Mouse (Mus musculus) left cerebral cortex, adult 11 months (tissue): ENCODE data around the gene 1810046K07Rik.

Experiments used
- DNase-seq: peaks from one replicate; pipeline ENCODE4 v3.0.0; 2022; ENCODE audit warnings: low spot score

Gene 1810046K07Rik

GRCm38 (mm10) chr9:51328731-51329130, at the start of gene 1810046K07Rik:
Gene 1810046K07Rik, minus strand, starts transcription at chr9:51328917.
- DNase-seq: no peak

- no peak for DNase-seq
These were observed 40.8 kb upstream of the 1810046K07Rik start for GRCm38 (mm10) chr9:51369560-51369959.

DNA sequence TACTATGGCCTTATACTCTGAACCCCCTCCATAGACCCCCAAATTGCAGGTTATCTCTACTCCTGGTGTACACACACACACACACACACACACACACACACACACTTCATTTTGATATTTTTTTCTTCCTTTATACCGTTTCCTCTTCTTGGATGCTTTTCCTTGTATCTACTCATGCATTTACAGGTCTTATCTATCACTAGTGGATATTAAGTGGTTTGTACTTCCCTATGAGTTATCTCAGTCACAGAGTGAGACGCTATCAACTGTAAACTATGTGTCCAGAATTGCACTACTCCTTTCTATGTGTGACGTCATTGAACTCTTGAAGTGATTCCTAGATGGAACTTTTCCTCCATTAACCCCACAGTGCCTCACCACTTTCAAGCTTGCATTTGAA, 38.4 kb upstream of the 1810046K07Rik start:
- DNase-seq: no peak

DNA sequence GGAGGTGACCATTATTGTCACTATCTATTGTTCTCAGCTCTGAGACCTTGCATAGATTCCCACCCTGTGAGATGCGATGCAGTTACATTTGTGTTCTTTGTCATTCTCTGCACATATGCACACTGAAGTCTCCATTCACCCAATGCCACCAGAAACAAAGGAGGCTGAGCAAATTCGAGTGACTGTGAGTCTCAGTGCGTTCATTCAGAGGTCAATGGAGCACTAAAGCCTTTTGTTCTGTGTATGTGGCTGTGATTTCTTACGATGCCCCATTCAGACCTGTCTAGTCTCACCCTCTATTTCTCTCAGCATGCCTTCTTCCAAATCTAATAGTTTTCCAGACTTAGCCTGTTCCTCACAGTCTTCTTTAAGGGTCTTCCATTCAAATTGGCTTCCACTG, 35.3 kb upstream of the 1810046K07Rik start:
- DNase-seq: no peak

- no peak for DNase-seq
These were observed 24.8 kb upstream of the 1810046K07Rik start for GRCm38 (mm10) chr9:51353511-51353910.

DNA sequence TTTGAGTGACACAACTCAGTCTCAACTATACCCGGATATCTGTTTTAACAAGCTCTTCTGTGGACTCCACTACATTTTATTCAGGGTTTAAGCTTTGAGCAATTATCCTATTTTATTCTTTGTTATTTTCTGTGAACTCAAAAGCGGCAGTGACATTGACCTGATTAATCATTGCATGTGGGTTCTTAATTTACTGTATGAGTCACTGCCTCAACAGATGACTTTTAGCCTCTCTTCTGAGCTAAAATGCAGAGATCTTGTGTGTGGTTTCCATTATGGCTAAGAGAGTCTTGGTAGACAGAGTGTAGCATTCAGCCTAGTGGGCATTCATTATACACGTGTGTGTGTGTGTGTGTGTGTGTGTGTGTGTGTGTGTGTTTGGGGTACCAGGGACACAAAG, 24.2 kb upstream of the 1810046K07Rik start:
- DNase-seq: no peak

- no peak for DNase-seq
These were observed 20.7 kb upstream of the 1810046K07Rik start for GRCm38 (mm10) chr9:51349422-51349821.

- DNase-seq: no peak
These were observed 17.1 kb upstream of the 1810046K07Rik start for GRCm38 (mm10) chr9:51345768-51346167.

GRCm38 (mm10) chr9:51335294-51336010, 6.7 kb upstream of the 1810046K07Rik start:
- peak; percentile 67 for DNase-seq

GRCm38 (mm10) chr9:51331449-51332238, 2.9 kb upstream of the 1810046K07Rik start:
- no peak for DNase-seq

DNA sequence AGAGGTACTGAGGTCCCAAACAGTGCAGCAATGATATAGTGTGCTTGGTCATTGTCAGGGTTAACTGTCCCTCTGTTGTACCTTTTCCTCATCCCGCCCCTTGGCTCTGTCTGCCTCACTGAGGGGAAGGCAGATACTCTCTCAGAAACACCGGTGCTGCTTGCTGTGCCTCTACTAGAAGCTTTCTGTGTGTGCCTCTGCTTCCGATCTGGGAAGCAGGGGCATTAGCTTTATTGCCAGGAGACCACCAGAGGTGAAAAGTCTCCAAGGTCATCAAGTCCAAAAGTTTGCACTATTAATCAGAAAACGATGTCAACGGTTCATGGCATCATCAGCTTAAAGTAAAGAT, 1.2 kb downstream of the 1810046K07Rik start:
- no peak for DNase-seq

- no peak for DNase-seq
These were observed 1.8 kb downstream of the 1810046K07Rik start for GRCm38 (mm10) chr9:51326619-51327554.

GRCm38 (mm10) chr9:51324406-51325065, 4.2 kb downstream of the 1810046K07Rik start:
- no peak for DNase-seq

DNA sequence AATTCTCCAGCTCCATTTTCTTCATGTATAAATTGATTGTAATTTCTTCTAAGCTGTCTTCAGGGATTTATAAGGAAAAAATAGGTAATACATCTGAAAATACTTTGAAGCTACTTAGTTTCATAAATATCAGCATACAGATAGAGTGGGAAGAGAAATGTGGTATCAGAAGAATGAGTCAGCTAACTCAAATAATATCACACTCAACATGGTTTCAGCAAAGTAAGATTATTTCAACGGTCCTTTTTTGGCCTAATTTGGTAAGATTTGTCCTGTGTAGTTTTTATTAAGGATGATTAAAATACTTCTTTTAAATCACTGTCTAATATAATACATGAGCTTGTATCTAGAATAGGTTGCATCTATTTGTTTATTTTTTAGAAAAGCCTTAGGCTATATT, 8.6 kb downstream of the 1810046K07Rik start:
- DNase-seq: no peak

DNA sequence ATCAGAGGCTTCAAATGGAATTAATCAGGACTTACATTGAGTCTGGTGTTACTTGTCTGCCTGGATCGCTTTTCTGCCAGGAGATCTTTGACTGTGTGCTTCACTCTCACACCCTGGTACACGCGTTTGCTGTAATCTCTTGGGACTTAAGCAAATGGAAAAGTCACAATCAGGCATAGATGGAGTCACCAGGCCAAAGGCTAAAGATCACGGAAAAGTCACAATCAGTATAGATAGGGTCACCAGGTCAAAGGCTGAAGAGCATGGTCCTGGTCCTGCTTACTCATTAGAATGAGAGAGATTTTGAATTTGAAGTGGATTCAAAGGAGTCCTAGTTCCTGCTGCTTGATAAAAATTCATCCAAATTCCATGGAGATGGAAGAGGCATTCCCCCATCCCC, 10.5 kb downstream of the 1810046K07Rik start:
- DNase-seq: no peak

GRCm38 (mm10) chr9:51317322-51317721, 11.4 kb downstream of the 1810046K07Rik start:
- no peak for DNase-seq

GRCm38 (mm10) chr9:51315402-51316063, 13.2 kb downstream of the 1810046K07Rik start:
- DNase-seq: no peak

GRCm38 (mm10) chr9:51312554-51313317, 16.0 kb downstream of the 1810046K07Rik start:
- no peak for DNase-seq

- no peak for DNase-seq
These were observed 18.2 kb downstream of the 1810046K07Rik start for GRCm38 (mm10) chr9:51310515-51310914.

DNA sequence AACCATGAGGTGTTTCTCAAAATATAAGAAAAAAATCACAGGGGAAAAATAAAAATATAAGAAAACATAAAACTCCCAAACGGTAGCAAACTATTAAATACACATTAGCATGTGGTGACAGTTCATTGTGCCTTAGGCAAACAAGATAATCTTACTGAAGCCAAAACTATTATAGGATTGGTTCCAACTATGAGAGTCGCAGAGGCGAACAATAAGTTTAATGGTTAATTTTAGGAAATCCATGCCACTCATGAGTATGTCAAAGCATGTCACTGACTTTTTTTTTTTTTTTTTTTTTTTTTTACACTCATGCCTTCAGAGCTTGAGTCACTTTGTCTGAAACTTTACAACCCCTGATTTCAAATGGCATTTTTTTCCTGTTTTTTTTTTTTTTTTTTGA, 22.4 kb downstream of the 1810046K07Rik start:
- DNase-seq: no peak
